Mouse (Mus musculus) testis, adult 10 weeks (tissue): ENCODE results near the gene Wbp1l. TPM values are rescaled to one million over a fixed set of nuclear protein-coding genes. Genes with fewer than 3 reads are reported as not detected.

ENCODE experiments used
- polyA plus RNA-seq: library from polyadenylated mRNA; stranded (reverse); fragments of 350-450 nt; fragmentation: Illumina TruSeq; extraction: RNeasy Lipid Tissue Mini Kit (QIAGEN cat#74804); gene quantifications from one replicate; pipeline ENCODE4 v1.2.3, GENCODE M21; 2014; ENCODE audit warnings: low read depth, low replicate concordance

The Wbp1l gene
- 3.6 TPM for polyA plus RNA-seq

DNA sequence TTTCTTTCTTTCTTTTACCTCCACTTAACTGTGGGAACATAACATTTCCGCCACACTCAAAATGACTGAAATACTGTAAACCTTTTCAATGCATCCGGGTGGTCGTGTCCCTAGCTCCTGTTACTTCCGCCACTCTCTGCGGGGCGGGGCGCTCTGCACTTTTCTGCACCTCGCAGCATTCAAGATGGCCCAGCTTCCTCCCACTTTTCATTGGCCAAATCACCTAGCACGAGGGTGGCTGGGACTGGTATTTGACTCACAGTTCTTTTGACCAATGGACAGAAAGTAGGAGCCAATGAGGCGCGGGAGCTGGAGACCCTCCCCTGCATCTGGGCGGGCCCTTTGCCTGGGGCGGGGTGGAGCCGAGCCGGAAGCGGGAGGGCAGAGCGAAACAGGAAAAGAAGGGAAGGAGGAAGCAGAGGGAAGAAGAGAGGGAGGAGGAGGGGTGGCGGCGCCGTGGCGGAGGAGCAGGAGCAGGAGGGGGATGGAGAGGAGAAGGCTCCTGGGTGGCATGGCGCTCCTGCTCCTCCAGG, at the start of gene Wbp1l:
Gene Wbp1l (plus strand): TSS at position 365 of the 533 bp plus-strand sequence.

DNA sequence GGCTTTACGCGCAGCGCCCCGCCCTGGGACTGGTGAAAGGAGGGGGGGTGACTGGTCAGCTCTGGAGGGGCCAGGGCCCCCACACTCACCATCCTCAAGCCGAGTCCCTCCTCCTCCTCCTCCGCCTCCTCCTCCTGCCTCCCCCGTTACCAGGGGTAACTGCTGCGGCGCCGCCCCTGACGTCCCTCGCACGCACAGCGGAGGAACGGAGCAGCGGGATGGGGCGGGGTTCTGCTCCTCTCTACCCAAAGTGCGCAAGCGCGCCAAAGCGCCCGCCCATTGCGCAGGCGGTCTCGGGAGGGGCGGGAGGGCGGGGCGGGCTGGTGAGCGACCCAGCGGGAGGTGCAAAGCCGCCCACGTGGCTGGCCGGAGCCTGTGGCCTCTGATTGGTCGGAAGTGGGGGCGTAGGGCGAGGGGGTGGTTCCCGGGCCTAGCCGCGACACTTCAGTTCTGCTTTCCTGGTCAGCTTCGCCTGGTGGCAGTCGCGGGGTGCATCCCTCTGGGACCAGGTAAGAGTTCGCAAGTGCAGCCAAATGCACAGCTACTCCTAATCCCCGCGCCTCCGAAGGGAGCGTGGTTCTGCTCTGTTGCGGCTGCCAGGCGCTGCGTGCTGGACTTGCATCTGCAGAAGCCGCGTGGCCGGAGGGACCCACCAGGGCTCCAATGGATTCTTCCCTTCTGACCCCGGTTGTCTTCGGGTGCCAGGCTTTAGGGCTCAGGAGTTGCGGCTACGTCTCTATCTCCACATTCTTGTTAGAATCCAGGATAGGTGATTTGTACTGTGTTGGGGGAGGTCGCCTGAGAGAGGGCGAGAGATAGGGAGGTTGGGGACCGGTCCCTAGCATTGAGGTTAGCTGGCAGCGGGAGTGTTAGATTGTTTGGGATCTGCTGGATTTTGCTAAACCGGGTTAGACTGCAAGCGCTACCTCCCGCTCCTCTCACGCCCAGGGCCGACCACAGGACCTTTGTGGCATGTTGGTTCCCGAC, 25.6 kb upstream of the Wbp1l start, which contains the start of the genes Arl3 and Sfxn2:
Gene Arl3 (minus strand): TSS at position 248 of the 987 bp plus-strand sequence.
Gene Sfxn2 (plus strand): TSS at position 415 of the 987 bp plus-strand sequence.

DNA sequence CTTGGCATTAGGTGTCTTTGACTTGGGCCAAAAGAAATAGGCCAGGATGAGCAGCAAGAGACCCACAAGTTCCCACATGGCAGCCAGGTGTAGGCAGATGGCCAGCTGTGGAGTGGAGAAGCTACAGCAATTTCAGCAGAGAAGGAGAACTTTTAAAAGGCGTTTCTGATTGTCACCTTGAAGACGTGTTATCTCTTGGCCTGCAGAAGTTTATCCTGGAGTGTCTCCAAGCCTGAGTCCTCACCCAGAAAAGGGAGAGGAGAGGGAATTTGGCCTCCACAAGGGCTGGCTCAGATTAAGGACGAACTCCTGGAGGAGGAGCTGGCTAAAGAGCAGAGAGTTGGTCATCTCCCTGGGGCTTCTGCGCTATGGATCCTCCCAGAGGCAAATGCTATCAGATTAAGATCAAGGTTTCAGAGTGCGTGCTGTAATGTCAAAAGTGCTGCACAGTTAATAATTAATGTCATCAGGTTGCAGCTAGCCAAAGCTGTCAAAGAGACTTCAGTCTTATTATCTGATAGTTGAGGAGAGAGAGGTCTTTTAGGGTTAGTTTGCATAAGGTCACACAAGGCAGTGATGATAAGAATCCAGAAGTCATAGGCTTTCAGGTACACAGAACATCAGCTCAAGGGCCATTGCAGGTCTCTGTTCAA, 74.0 kb downstream of the Wbp1l start, which contains the start of gene Cyp17a1:
Gene Cyp17a1 (minus strand): TSS at position 407 of the 653 bp plus-strand sequence.

DNA sequence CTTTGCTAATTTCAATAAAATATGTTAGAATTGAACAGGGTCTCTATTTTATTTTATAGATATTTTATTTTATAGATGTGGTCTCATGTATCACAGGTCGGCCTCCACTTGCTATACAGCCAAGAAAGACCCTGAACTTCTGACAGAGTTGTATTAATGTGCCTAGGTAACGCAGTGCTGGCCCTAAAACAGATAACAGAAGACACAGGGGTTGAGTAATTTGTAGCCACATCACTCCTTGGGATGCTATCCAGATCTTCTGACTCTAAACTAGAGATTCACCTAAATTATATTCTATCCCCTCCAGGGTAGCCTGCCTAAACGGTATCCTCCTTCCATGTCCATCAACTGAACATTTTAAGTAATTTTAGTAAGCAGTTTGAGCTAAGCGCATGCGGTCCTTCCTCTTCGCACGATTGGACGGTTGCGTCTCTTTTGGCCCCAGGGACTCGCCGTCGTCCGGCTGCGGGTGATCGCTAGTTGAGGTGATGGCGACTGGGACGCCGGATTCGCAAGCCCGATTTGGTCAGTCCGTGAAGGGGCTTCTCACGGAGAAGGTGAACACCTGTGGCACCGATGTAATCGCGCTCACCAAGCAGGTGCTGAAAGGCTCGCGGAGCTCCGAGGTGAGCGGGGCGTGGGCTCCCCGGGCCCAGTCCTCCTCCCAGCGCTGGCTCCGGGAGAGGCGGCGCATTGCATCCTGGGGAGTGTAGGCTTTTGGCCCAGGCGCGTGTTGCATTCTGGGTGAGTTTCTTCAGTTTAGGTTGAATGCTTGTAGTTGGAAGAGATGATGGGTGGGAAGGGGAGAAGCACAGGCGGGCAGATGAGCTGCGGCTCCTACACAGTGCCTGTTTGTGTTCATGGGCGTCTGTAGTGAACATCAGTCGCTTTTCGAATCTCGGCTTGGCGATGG, 90.8 kb downstream of the Wbp1l start, which contains the start of gene Borcs7:
Gene Borcs7 (plus strand): TSS at position 447 of the 913 bp plus-strand sequence.

Other genes starting within 250 kb of the Wbp1l start
- gene 2310034G01Rik, start 248.8 kb upstream of the Wbp1l start, polyA plus RNA-seq = 0.15 TPM
- gene Actr1a, start 203.3 kb upstream of the Wbp1l start, polyA plus RNA-seq = 87.0 TPM
- gene Sufu, start 202.2 kb upstream of the Wbp1l start, polyA plus RNA-seq = 15.2 TPM
- gene Trim8, start 97.4 kb upstream of the Wbp1l start, polyA plus RNA-seq = 0.36 TPM
- 300 TPM for gene Arl3, start 25.9 kb upstream of the Wbp1l start, polyA plus RNA-seq
- 2.3 TPM for gene Sfxn2, start 25.7 kb upstream of the Wbp1l start, polyA plus RNA-seq
- gene Cyp17a1, start 74.1 kb downstream of the Wbp1l start, polyA plus RNA-seq = 291 TPM
- 11.2 TPM for gene Borcs7, start 90.8 kb downstream of the Wbp1l start, polyA plus RNA-seq
- 10.5 TPM for gene As3mt, start 108.4 kb downstream of the Wbp1l start, polyA plus RNA-seq
- 0.80 TPM for gene Cnnm2, start 162.5 kb downstream of the Wbp1l start, polyA plus RNA-seq